Mouse (Mus musculus) frontal cortex, postnatal 10 days (tissue): ENCODE measurements around the gene Sbno2.

Experiments
- DNase-seq, 2 experiments: peaks; one replicate each; pipeline ENCODE4 v3.0.0; 2022; ENCODE audit warnings: low spot score in 2 of 2, mixed read lengths in 1 of 2

The Sbno2 gene

DNA sequence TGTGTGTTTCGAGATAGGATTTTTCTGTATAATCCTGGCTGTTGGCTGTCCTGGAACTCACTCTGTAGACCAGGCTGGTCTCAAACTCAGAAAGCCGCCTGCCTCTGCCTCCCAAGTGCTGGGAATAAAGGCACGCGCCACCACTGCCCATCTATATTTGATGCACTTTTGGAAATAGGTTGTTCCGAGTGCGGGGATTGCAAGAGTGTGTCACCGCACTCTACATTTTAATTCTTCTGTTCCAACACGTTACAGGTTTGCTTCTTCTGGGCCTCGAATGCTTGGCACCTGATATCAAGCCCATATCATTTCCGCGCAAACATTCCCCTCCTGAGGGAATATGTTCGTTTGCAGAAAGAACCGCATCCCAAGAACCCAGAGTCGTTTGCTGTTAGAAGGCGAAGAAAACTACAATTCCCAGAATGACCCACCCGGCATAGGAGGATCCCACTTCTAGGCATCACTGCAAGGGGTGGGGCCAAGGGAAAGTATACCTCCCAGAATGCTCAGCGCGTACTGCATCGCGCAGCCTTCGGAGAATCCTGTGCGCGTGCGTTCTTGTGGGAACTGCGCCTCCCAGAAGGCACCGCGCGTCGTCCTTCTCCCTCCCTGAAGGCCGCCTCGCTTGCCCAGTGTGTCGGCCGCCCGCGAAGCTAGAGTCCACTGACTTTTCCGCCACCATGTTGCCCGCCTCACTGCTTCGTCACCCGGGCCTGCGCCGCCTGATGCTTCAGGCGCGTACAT, 36.6 kb upstream of the Sbno2 start:
- peak; percentile 93 for DNase-seq

DNA sequence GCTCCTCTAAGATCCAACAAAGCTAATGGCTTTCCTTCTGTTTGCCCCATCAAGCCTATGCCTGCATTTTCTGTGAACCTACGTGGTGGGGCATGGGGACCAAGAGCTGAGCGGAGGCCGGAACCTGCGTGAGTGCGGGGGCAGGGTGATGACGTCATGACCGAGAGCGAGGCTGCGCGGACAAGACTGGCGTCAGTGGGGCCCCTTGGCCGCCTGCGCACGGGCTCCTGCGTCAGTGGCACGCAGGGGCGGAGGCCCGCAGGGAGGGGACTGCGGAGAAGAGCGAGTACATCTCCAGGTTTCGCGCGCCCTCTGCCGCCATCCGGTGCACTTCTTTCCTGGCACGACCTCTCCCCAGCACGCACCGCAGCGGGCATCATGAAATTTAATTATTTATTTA, 35.9 kb upstream of the Sbno2 start:
- DNase-seq = peak; percentile 96 to 97

DNA sequence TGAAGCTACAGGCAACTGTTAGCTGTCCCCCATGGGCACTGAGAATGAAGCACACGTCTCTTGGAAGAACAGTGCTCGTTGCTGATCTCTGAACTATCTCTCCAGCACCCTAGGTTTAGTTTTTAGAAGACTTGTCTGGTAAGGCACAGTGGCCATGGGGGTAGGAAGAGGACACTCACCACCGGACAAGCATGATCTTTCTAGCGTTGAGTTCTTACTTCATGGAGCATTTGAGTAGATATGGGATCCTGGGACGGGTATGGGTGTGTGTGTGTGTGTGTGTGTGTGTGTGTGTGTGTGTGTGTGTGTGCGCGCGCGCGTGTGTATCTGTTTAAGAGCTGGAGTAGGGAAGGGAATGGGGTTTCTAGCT, 35.3 kb upstream of the Sbno2 start, which contains the start of gene Cbarp:
Gene Cbarp (minus strand): TSS at position 170 of the 370 bp plus-strand sequence.
- no peak for DNase-seq

GRCm38 (mm10) chr10:80139975-80140665, 34.7 kb upstream of the Sbno2 start:
- no peak for DNase-seq

DNA sequence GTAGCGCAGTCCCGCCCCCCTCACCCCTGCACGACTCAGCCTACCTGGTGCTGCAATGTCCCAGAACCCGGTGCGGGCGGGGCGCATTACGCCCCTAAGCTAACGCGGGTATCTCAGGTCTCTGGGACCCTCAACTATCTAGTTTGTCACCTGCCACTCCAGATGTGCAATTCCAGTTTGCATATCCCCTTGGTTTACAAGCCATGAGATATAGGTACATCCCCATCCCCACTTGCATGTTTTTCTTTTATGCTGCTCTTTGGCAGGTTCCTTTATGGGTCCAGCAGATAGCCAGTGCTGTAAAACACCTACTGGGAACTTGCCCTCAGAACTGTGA, 34.0 kb upstream of the Sbno2 start:
- DNase-seq = no peak

GRCm38 (mm10) chr10:80138553-80139438, 33.4 kb upstream of the Sbno2 start, which contains the start of gene Atp5d:
Gene Atp5d, plus strand, starts transcription at chr10:80138632.
- peak in 1 of 2 experiments; percentile 73 for DNase-seq

DNA sequence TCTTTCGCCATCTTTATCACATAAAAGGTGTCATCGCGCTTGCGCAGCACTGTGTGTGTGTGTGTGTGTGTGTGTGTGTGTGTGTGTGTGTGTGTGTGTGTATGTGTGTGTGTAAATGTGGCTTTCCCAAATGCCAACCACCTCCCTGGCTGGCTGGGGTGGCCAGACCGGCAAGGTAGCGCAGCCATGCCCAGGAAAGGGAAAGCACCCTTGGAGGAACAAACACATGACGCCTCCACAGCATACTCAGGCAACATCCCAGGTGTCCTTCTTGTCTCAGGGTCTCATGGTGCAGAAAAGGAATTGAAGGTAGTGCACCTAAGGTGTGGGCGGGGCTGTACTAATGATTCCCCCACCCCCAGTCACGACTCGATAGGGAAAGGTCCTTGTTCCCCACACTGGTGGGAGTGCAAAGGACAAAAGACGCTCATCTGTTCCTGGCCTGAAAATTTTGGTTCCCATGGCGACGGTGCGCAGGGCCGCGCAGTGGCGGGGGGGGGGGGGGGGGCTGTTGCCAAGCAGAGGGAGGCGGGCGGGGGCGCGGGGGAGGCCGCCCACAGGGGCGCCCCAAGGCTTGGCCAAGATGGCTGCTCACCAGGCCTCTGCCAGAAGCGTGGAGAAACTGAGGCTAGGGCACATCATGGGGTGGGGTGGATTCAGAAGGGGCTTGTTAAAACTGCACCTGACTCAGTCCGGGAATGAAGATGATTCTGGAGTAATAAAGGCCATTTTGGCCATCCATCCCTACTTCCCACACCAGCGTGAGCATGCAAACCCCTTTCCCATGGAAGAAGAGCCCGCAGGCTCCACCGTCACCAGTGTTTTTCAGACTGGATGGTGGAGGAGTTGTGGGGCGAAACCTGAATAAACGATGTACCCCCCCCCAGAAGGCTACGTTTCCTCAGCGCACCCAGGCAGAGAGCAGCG, 32.5 kb upstream of the Sbno2 start:
- DNase-seq = no peak

GRCm38 (mm10) chr10:80136952-80137625, 31.7 kb upstream of the Sbno2 start:
- peak; percentile 60 to 70 for DNase-seq

DNA sequence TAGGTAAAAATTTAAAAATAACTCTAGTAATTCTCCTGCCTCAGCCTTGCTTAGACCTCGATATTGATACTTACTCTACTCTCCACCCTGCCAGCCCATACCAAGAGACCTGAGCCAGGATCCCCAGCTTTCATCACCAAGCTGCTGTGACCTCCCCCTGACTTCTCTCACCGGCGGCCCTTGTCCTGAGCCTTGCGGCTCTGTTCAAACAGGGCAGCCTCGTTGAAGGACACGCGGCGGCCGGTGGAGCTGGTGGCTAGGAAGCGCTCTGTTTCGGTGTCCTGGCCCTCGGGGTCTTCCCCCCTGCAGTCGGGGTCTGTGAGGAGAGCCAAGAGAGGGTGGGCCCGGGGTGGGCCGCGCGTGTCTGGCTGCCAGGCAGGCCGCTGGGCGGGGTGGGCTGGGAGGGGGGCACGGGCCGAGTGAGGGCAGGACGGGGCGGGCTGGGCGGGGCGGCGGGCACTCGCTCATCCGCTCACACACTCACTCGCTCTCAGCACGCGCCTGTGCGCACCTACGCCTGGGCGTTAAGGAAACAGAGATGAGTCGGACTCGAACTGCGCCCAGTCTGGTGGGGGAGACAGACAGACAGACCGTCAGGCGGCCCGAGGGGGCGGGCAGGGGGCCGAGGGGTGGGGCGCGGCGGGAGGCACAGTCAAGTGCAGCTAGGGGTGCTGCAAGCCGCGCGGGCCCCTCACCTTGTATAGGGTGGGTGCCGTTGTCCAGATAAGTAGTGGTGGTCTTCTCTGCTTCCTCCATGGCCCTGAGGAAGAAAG, 31.0 kb upstream of the Sbno2 start:
- DNase-seq = no peak

DNA sequence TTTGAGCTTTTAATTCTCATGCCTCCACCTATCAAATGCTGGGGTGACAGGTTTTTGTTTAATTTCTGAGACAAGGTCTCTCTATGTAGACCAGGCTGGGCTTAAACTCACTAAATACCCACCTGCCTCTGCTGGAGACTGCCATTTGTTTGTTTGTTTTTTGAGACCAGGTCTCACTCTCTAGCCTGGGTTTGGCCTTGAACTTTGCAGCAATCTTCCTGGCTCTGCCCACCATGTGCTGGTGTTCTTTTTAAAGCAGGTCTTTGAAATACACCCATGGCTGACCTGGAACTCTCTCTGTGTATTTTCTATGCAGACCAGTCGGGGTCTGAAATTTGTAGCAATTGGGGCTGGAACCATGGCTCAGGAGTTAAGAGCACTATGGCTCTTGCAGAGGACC, 30.3 kb upstream of the Sbno2 start:
- DNase-seq = no peak

DNA sequence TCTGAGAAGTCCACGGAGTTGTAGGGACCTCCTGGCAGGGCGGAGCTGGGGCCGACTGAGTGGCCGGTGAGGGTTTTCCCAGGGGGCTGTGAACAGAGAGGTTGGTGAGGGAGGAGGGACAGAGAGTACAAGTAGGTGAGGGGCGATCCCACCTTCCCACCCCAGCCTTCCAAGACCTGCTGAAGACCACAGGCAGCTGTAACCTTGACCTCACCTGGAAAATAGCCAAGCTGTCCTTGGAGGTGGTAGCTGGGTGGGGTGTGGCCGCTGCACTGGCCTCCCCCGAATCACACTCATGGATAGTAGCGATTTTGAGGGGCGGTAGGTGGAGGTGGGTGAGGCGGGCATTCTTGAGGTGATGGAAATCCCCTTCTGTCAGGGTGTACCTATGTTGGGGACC, 29.8 kb upstream of the Sbno2 start:
- no peak for DNase-seq

- no peak for DNase-seq
Observed at GRCm38 (mm10) chr10:80134421-80134820, 29.1 kb upstream of the Sbno2 start.

GRCm38 (mm10) chr10:80133226-80133849, 28.0 kb upstream of the Sbno2 start:
- DNase-seq = no peak

DNA sequence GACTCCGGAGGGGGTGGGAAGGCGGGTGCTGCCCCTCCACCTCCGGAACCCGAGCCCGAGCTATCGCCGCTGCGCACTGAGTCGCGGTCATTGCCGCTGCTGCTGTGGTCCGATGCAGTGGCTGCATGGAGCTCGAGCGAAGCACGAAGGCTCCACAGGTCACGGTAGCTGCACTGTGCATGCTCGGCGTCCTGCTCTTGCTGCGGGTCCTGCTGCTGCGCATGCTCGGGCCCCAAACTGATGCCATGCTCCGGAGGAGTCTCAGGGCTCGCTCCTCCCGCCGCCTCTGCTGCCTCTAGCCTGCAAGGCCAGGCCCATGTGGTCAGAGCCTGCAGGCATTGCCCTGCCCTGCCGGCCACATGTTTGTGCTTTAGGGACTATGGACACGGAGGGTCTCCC, 26.6 kb upstream of the Sbno2 start:
- DNase-seq = no peak

GRCm38 (mm10) chr10:80131316-80131951, 26.1 kb upstream of the Sbno2 start:
- DNase-seq = peak in 1 of 2 experiments; percentile 69

DNA sequence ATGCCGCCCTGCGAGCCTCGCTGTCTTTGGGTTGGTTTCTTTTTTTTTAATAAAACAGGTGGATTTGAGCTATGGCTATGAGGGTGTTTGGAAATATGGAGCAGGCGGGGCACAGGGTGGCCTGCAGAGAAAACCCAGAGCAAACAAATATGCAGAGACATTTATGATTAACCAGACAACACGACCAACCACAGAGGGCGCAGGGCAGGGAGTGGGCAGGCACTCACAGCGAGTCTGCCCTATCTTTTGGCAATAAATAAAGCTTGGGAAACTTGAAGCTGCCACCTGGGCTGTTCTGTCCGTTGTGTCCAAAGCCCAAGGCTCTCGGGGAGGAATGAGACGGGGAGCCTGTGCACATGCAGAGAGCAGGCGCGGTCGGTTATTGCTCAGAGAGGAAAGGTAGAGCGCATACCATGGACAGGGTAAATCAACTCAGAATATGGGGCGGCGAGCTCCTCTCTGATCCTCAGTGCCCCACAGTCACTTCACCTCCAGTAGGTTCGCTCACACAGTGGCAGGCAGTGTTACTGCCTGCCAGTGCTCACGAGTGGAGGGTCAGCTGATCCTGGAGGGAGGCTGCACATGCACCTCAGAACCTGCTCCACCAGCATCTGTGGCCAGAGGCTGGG, 25.1 kb upstream of the Sbno2 start:
- no peak for DNase-seq

DNA sequence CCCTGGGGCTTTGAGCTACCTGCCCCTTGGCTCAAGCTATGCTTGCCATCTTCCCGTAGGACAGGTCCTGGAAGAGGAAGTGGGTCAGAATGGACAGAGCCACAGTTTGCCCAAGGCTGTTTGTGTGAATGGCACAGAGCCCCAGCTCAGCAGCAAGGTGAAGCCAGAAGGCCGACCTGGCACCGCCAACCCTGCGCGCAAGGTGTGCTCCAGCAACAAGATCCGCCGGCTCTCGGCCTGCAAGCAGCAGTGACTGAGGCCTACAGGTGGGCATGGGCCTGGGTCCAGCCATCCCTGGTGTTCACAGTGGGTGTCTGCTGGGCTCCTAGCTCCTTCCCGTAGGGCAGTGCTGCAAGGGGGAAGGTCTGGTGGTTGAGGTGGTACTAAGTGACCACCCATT, 24.5 kb upstream of the Sbno2 start:
- no peak for DNase-seq

GRCm38 (mm10) chr10:80127920-80128319, 22.5 kb upstream of the Sbno2 start:
- DNase-seq = no peak
